Mouse (Mus musculus) hindbrain, postnatal 0 days (tissue): ENCODE data around the gene B4galt1. TPM values are rescaled to one million over a fixed set of nuclear protein-coding genes. Genes with fewer than 3 reads are reported as not detected.
"Not testable (repeated sequence)": the region's sequence is repeated elsewhere in the genome, so short reads cannot be mapped to it uniquely, and the experiment has no call there.

Experiments
- ATAC-seq: fragments of 200-750 bp; cut with Nextera tagmentation; 2 replicates; pipeline ENCODE4 v1.8.0; 2017; ENCODE audit warnings: mild to moderate bottlenecking, moderate TSS enrichment, moderate library complexity
- DNase-seq: peaks from one replicate; pipeline ENCODE4 v3.0.0-alpha.2; 2015; ENCODE audit warnings: low spot score
- H3K27ac ChIP-seq: fragments of 300-500 bp; sonication (generic); 2 replicates; pipeline ENCODE4 v1.5.1; 2014; ENCODE audit warnings: mild to moderate bottlenecking
- H3K27me3 ChIP-seq: fragments of 300-500 bp; sonication (generic); 2 replicates; pipeline ENCODE4 v1.6.1; 2014; ENCODE audit warnings: low read length, mixed read lengths; ENCODE audit not compliant: insufficient read depth
- H3K36me3 ChIP-seq: fragments of 300-500 bp; sonication (generic); 2 replicates; pipeline ENCODE4 v1.6.1; 2014; ENCODE audit warnings: low read length, mixed read lengths; ENCODE audit not compliant: insufficient read depth
- H3K4me1 ChIP-seq: fragments of 300-500 bp; sonication (generic); 2 replicates; pipeline ENCODE4 v1.6.1; 2014; ENCODE audit warnings: antibody characterized with exemption, low read length, mixed read lengths; ENCODE audit not compliant: insufficient read depth
- H3K4me2 ChIP-seq: fragments of 300-500 bp; sonication (generic); 2 replicates; pipeline ENCODE4 v1.6.1; 2014; ENCODE audit warnings: low read depth, mild to moderate bottlenecking, low read length, moderate library complexity, mixed read lengths
- H3K4me3 ChIP-seq: fragments of 300-500 bp; sonication (generic); 2 replicates; pipeline ENCODE4 v1.5.1; 2014; ENCODE audit warnings: low read length
- H3K9ac ChIP-seq: fragments of 300-500 bp; sonication (generic); replicated peaks from 2 replicates; pipeline ENCODE4 v1.6.1; 2014; ENCODE audit warnings: mild to moderate bottlenecking, low read length, moderate library complexity, mixed read lengths
- H3K9me3 ChIP-seq: fragments of 300-500 bp; sonication (generic); 2 replicates; pipeline ENCODE4 v1.6.1; 2016; ENCODE audit warnings: low read length, mixed read lengths
- CTCF ChIP-seq: IDR thresholded peaks from 2 replicates; pipeline ENCODE4 v1.5.1; 2016; ENCODE audit warnings: antibody characterized with exemption, control low read depth, low read depth
- WGBS: fragments of 180-500 bp; shearing (Covaris S2); extraction: QIAGEN DNeasy Blood & Tissue Kit; methylation state at CpG from one replicate; pipeline ENCODE4 v1.1.7; 2014; 5-methylcytosine and 5-hydroxymethylcytosine counted together
- polyA plus RNA-seq: library from polyadenylated mRNA; unstranded; fragments of >200 nt; fragmentation: Nextera tagmentation; extraction: Ambion mirVana; gene quantifications from 2 replicates; pipeline ENCODE4 v1.2.1, GENCODE M21; 2015
- total RNA-seq: library from RNA; depleted of rRNA; stranded (reverse); fragments of >200 nt; gene quantifications from 2 replicates; pipeline ENCODE4 v1.2.3, GENCODE M21; 2014

The B4galt1 gene
- total and polyA plus RNA-seq, 2 experiments from 2014 or later: 7.6 to 14.5 TPM

- Histone ChIP-seq H3K4me1 (no peaks in the 10 kb centered on the region), H3K4me3 (no peak overlapping the region), H3K27ac (no peak overlapping the region), H3K27me3 (no peaks in the 10 kb centered on the region), H3K9me3 (no peaks in the 10 kb centered on the region), H3K9ac (no peak overlapping the region), H3K4me2 (no peak overlapping the region), H3K36me3 (peaks cover 12% of the 10 kb centered on the region; the same call in 1 of the 2 replicates)
- DNase-seq: no peak
- TF ChIP-seq CTCF: no peak
- WGBS: 89% methylated on average over 1 of the region's 1 CpGs
- no peak for ATAC-seq
These were observed 40.9 kb downstream of the B4galt1 start for GRCm38 (mm10) chr4:40812891-40813290.

- TF ChIP-seq CTCF: no peak
- peaks cover 23% of the 10 kb centered on the region; the same call in 1 of the 2 replicates for H3K36me3 ChIP-seq
- H3K4me3 ChIP-seq: no peak overlapping the region
- no peak overlapping the region for H3K4me2 ChIP-seq
- no peak overlapping the region for H3K27ac ChIP-seq
- ATAC-seq (no peak), DNase-seq (no peak)
- no peaks in the 10 kb centered on the region for H3K9me3 ChIP-seq
- H3K27me3 ChIP-seq: no peaks in the 10 kb centered on the region
- WGBS: 95% methylated on average over 5 of the region's 5 CpGs
- no peaks in the 10 kb centered on the region for H3K4me1 ChIP-seq
- H3K9ac ChIP-seq: no peak overlapping the region
These were observed 43.3 kb downstream of the B4galt1 start for GRCm38 (mm10) chr4:40810481-40810880.

DNA sequence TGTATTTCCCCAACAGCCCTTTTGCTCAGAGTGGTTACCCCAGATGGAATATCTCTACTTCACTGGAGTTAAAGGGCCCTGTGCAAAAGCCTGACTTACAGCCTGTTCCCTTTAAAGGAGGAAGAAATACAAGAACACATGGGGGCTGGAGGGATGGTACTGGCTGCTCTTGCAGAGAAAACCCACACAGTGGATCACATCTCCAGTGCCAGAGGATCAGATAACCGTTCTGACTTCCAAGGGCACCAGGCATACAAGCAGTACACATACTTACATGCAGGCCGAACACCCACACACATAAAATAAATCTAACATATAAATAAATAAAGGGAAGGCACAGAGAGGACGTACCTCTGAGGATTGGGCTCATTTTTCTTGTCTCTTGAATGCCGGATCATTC lies 46.4 kb downstream of the B4galt1 start:
- Histone ChIP-seq H3K4me2 (no peak overlapping the region), H3K27ac (no peak overlapping the region), H3K4me3 (no peak overlapping the region), H3K9me3 (no peaks in the 10 kb centered on the region), H3K4me1 (no peaks in the 10 kb centered on the region), H3K9ac (no peak overlapping the region), H3K27me3 (no peaks in the 10 kb centered on the region), H3K36me3 (peaks cover 27% of the 10 kb centered on the region; the same call in 1 of the 2 replicates)
- no peak for TF ChIP-seq CTCF
- DNase-seq: no peak
- ATAC-seq: no peak
- WGBS: 94% methylated on average over 4 of the region's 4 CpGs

GRCm38 (mm10) chr4:40805401-40805800 lies 48.4 kb downstream of the B4galt1 start:
- ATAC-seq (no peak), DNase-seq (no peak)
- Histone ChIP-seq H3K36me3 (peaks cover 27% of the 10 kb centered on the region; the same call in 1 of the 2 replicates), H3K27me3 (no peaks in the 10 kb centered on the region), H3K4me3 (no peak overlapping the region), H3K4me2 (no peak overlapping the region), H3K27ac (no peak overlapping the region), H3K9me3 (no peaks in the 10 kb centered on the region), H3K9ac (no peak overlapping the region), H3K4me1 (no peaks in the 10 kb centered on the region)
- TF ChIP-seq CTCF: no peak
- WGBS: 84% methylated on average over 8 of the region's 8 CpGs

GRCm38 (mm10) chr4:40802787-40803186 lies 51.0 kb downstream of the B4galt1 start:
- 93% methylated on average over 3 of the region's 3 CpGs for WGBS
- ATAC-seq (no peak), DNase-seq (no peak)
- H3K36me3 ChIP-seq: peaks cover 15% of the 10 kb centered on the region; the same call in 1 of the 2 replicates
- no peak overlapping the region for H3K9ac ChIP-seq
- TF ChIP-seq CTCF: no peak
- H3K27ac ChIP-seq: no peak overlapping the region
- H3K27me3 ChIP-seq: no peaks in the 10 kb centered on the region
- H3K4me3 ChIP-seq: no peak overlapping the region
- H3K9me3 ChIP-seq: no peaks in the 10 kb centered on the region
- H3K4me2 ChIP-seq: no peak overlapping the region
- H3K4me1 ChIP-seq: no peaks in the 10 kb centered on the region

DNA sequence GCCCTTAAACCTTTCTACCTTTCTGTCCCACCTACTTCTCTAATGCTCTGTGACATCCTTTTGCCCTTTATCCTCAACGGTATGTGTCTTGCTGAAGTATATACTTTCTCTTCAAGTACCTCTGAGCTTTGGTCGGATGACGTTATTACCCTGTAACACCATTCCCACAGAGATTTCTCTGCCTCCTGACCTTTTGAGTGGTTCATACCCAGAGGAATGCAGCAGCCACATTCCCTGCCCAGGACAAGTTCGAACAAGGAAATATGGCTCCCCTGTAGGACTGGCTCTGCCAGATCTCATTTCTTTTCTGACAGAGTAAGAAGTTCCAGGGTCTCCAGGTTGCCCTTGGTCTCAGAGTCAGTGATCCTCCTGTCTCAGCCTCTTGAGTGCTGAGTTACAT lies 51.9 kb downstream of the B4galt1 start:
- Histone ChIP-seq H3K4me1 (no peaks in the 10 kb centered on the region), H3K4me3 (no peak overlapping the region), H3K9ac (no peak overlapping the region), H3K27me3 (no peaks in the 10 kb centered on the region), H3K9me3 (no peaks in the 10 kb centered on the region), H3K4me2 (no peak overlapping the region), H3K27ac (no peak overlapping the region), H3K36me3 (peaks cover 9% of the 10 kb centered on the region; the same call in 1 of the 2 replicates)
- whole genome bisulfite sequencing: 84% methylated on average over 4 of the region's 4 CpGs
- DNase-seq: no peak
- no peak for ATAC-seq
- no peak for TF ChIP-seq CTCF

GRCm38 (mm10) chr4:40800873-40801272 lies 52.9 kb downstream of the B4galt1 start:
- Histone ChIP-seq H3K4me3 (no peak overlapping the region), H3K9me3 (no peaks in the 10 kb centered on the region), H3K4me1 (no peaks in the 10 kb centered on the region), H3K27ac (no peak overlapping the region), H3K4me2 (no peak overlapping the region), H3K9ac (no peak overlapping the region), H3K27me3 (no peaks in the 10 kb centered on the region), H3K36me3 (peaks cover 3% of the 10 kb centered on the region; the same call in 1 of the 2 replicates)
- DNase-seq (no peak), ATAC-seq (no peak)
- 85% methylated on average over 3 of the region's 3 CpGs for WGBS
- no peak for TF ChIP-seq CTCF

- not testable (repeated sequence) for H3K36me3 ChIP-seq, H3K4me2 ChIP-seq, H3K9ac ChIP-seq, ATAC-seq, H3K27me3 ChIP-seq, H3K27ac ChIP-seq, DNase-seq, H3K9me3 ChIP-seq, H3K4me1 ChIP-seq, H3K4me3 ChIP-seq
- no CpG with 5 or more reads among the region's 2 CpGs for WGBS
These were observed 54.8 kb downstream of the B4galt1 start for GRCm38 (mm10) chr4:40798833-40799555.
